Mouse (Mus musculus) spleen, adult 2 months (tissue): ENCODE data around the gene Supv3l1.

Source experiments
- CTCF ChIP-seq: fragments of 200-500 bp; IDR thresholded peaks from 2 replicates; pipeline ENCODE4 v1.5.1; 2011; ENCODE audit warnings: mild to moderate bottlenecking, inconsistent platforms; ENCODE audit not compliant: insufficient read depth, insufficient read length, insufficient replicate concordance; ENCODE audit errors: extremely low read depth
- POLR2A ChIP-seq: fragments of 200-500 bp; IDR thresholded peaks from 2 replicates; pipeline ENCODE4 v1.6.1; 2011; ENCODE audit warnings: low read depth, low read length, inconsistent platforms

DNA sequence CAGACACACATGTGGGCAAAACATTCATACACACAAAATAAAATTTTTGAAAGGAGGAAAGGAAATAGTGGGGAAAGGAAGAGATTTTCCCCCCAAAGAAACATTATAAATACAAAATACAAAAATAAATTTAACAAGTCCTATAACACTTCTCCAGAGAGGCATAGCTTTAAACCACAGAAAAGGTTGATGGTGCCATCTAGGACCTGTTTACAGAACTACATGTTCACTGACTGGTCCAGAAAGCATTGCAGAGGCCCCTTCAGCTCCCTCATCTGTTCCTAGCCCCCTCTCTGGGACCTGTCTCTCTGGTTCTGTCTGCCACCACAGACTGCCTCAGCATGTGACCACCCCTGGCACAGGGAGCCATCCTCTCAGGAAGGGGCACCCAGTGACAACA, 68.6 kb downstream of the Supv3l1 start:
- 0 out of 2 replicates have a peak, but pooled peaks have one; percentile 0 for TF ChIP-seq CTCF
- no peak for TF ChIP-seq POLR2A
